Mouse (Mus musculus): ENCODE data around the gene Mapt. TPM values are rescaled to one million over a fixed set of nuclear protein-coding genes. Genes with fewer than 3 reads are reported as not detected.

Mapt gene
- polyA plus RNA-seq, 2 experiments = 1.8 to 2.6 TPM

GRCm38 (mm10) chr11:104278222-104278621 is 47.0 kb downstream of the Mapt start:
- Histone ChIP-seq H3K9ac (ENCODE audit: low read depth, low read length, severe bottlenecking) (no peak overlapping the region), H3K27me3 (ENCODE audit: control insufficient read depth, insufficient read depth, low read length) (no peaks in the 10 kb centered on the region), H3K27ac (replicated peaks; ENCODE audit: low read depth, low read length) (no peak overlapping the region), H3K9me3 (ENCODE audit: control insufficient read depth, low read length) (no peaks in the 10 kb centered on the region), H3K4me3 (replicated peaks; ENCODE audit: low read length) (0 out of 2 replicates have a peak overlapping the region, but pooled peaks have one; percentile 5), H3K4me1 (ENCODE audit: control insufficient read depth, insufficient read depth, low read length) (no peaks in the 10 kb centered on the region), H3K4me2 (replicated peaks; ENCODE audit: low read depth, low read length, severe bottlenecking) (peak overlapping the region; percentile 29; the same call in 1 of the 2 replicates), H3K36me3 (ENCODE audit: control insufficient read depth, insufficient read depth, low read length) (no peaks in the 10 kb centered on the region)
- ATAC-seq (ENCODE audit: low FRiP score, low read depth) = no peak
- DNase-seq (ENCODE audit: low spot score) = peak; percentile 29
- WGBS = 6% methylated on average over 19 of the region's 20 CpGs
- no peak for TF ChIP-seq POLR2A (IDR thresholded peaks at IDR 0.05; ENCODE audit: borderline replicate concordance, extremely low read depth, insufficient read depth, insufficient read length)

GRCm38 (mm10) chr11:104279049-104279448 is 47.9 kb downstream of the Mapt start:
- Histone ChIP-seq H3K4me1 (ENCODE audit: control insufficient read depth, insufficient read depth, low read length) (no peaks in the 10 kb centered on the region), H3K4me3 (replicated peaks; ENCODE audit: low read length) (no peak overlapping the region), H3K4me2 (replicated peaks; ENCODE audit: low read depth, low read length, severe bottlenecking) (no peak overlapping the region), H3K27me3 (ENCODE audit: control insufficient read depth, insufficient read depth, low read length) (no peaks in the 10 kb centered on the region), H3K36me3 (ENCODE audit: control insufficient read depth, insufficient read depth, low read length) (no peaks in the 10 kb centered on the region), H3K9me3 (ENCODE audit: control insufficient read depth, low read length) (no peaks in the 10 kb centered on the region), H3K9ac (ENCODE audit: low read depth, low read length, severe bottlenecking) (no peak overlapping the region), H3K27ac (replicated peaks; ENCODE audit: low read depth, low read length) (no peak overlapping the region)
- TF ChIP-seq POLR2A (IDR thresholded peaks at IDR 0.05; ENCODE audit: borderline replicate concordance, extremely low read depth, insufficient read depth, insufficient read length) = no peak
- no peak for ATAC-seq (ENCODE audit: low FRiP score, low read depth)
- WGBS = 59% methylated on average over 4 of the region's 4 CpGs
- no peak for DNase-seq (ENCODE audit: low spot score)

GRCm38 (mm10) chr11:104279538-104279937 is 48.3 kb downstream of the Mapt start:
- TF ChIP-seq POLR2A (IDR thresholded peaks at IDR 0.05; ENCODE audit: borderline replicate concordance, extremely low read depth, insufficient read depth, insufficient read length) = no peak
- no peak overlapping the region for H3K4me3 ChIP-seq (replicated peaks; ENCODE audit: low read length)
- H3K9me3 ChIP-seq (ENCODE audit: control insufficient read depth, low read length) = no peaks in the 10 kb centered on the region
- DNase-seq (ENCODE audit: low spot score) (no peak), ATAC-seq (ENCODE audit: low FRiP score, low read depth) (no peak)
- H3K36me3 ChIP-seq (ENCODE audit: control insufficient read depth, insufficient read depth, low read length) = no peaks in the 10 kb centered on the region
- no peaks in the 10 kb centered on the region for H3K27me3 ChIP-seq (ENCODE audit: control insufficient read depth, insufficient read depth, low read length)
- WGBS = 69% methylated on average over 3 of the region's 3 CpGs
- H3K9ac ChIP-seq (ENCODE audit: low read depth, low read length, severe bottlenecking) = no peak overlapping the region
- no peaks in the 10 kb centered on the region for H3K4me1 ChIP-seq (ENCODE audit: control insufficient read depth, insufficient read depth, low read length)
- H3K4me2 ChIP-seq (replicated peaks; ENCODE audit: low read depth, low read length, severe bottlenecking) = no peak overlapping the region
- H3K27ac ChIP-seq (replicated peaks; ENCODE audit: low read depth, low read length) = no peak overlapping the region

GRCm38 (mm10) chr11:104281501-104281900 is 50.3 kb downstream of the Mapt start:
- Histone ChIP-seq H3K36me3 (ENCODE audit: control insufficient read depth, insufficient read depth, low read length) (no peaks in the 10 kb centered on the region), H3K27ac (replicated peaks; ENCODE audit: low read depth, low read length) (no peak overlapping the region), H3K27me3 (ENCODE audit: control insufficient read depth, insufficient read depth, low read length) (no peaks in the 10 kb centered on the region), H3K9ac (ENCODE audit: low read depth, low read length, severe bottlenecking) (no peak overlapping the region), H3K4me1 (ENCODE audit: control insufficient read depth, insufficient read depth, low read length) (no peaks in the 10 kb centered on the region), H3K9me3 (ENCODE audit: control insufficient read depth, low read length) (no peaks in the 10 kb centered on the region), H3K4me3 (replicated peaks; ENCODE audit: low read length) (no peak overlapping the region), H3K4me2 (replicated peaks; ENCODE audit: low read depth, low read length, severe bottlenecking) (no peak overlapping the region)
- ATAC-seq (ENCODE audit: low FRiP score, low read depth) (no peak), DNase-seq (ENCODE audit: low spot score) (no peak)
- no peak for TF ChIP-seq POLR2A (IDR thresholded peaks at IDR 0.05; ENCODE audit: borderline replicate concordance, extremely low read depth, insufficient read depth, insufficient read length)
- 83% methylated on average over 5 of the region's 5 CpGs for WGBS

- Histone ChIP-seq H3K4me3 (replicated peaks; ENCODE audit: low read length) (no peak overlapping the region), H3K4me1 (ENCODE audit: control insufficient read depth, insufficient read depth, low read length) (peaks cover 5% of the 10 kb centered on the region; the same call in 1 of the 2 replicates), H3K9ac (ENCODE audit: low read depth, low read length, severe bottlenecking) (no peak overlapping the region), H3K27ac (replicated peaks; ENCODE audit: low read depth, low read length) (no peak overlapping the region), H3K4me2 (replicated peaks; ENCODE audit: low read depth, low read length, severe bottlenecking) (no peak overlapping the region), H3K36me3 (ENCODE audit: control insufficient read depth, insufficient read depth, low read length) (no peaks in the 10 kb centered on the region), H3K9me3 (ENCODE audit: control insufficient read depth, low read length) (no peaks in the 10 kb centered on the region), H3K27me3 (ENCODE audit: control insufficient read depth, insufficient read depth, low read length) (no peaks in the 10 kb centered on the region)
- DNase-seq (ENCODE audit: low spot score) (no peak), ATAC-seq (ENCODE audit: low FRiP score, low read depth) (no peak)
- no peak for TF ChIP-seq POLR2A (IDR thresholded peaks at IDR 0.05; ENCODE audit: borderline replicate concordance, extremely low read depth, insufficient read depth, insufficient read length)
- 93% methylated on average over 18 of the region's 18 CpGs for WGBS
Observed at GRCm38 (mm10) chr11:104287113-104287512, 55.9 kb downstream of the Mapt start.

- no peak for TF ChIP-seq POLR2A (IDR thresholded peaks at IDR 0.05; ENCODE audit: borderline replicate concordance, extremely low read depth, insufficient read depth, insufficient read length)
- H3K4me3 ChIP-seq (replicated peaks; ENCODE audit: low read length) = no peak overlapping the region
- no peak overlapping the region for H3K4me2 ChIP-seq (replicated peaks; ENCODE audit: low read depth, low read length, severe bottlenecking)
- peaks cover 5% of the 10 kb centered on the region; the same call in 1 of the 2 replicates for H3K4me1 ChIP-seq (ENCODE audit: control insufficient read depth, insufficient read depth, low read length)
- no peaks in the 10 kb centered on the region for H3K27me3 ChIP-seq (ENCODE audit: control insufficient read depth, insufficient read depth, low read length)
- H3K9me3 ChIP-seq (ENCODE audit: control insufficient read depth, low read length) = no peaks in the 10 kb centered on the region
- no peaks in the 10 kb centered on the region for H3K36me3 ChIP-seq (ENCODE audit: control insufficient read depth, insufficient read depth, low read length)
- WGBS = 47% methylated on average over 6 of the region's 6 CpGs
- DNase-seq (ENCODE audit: low spot score) = no peak
- no peak overlapping the region for H3K9ac ChIP-seq (ENCODE audit: low read depth, low read length, severe bottlenecking)
- H3K27ac ChIP-seq (replicated peaks; ENCODE audit: low read depth, low read length) = no peak overlapping the region
- ATAC-seq (ENCODE audit: low FRiP score, low read depth) = no peak
Observed at GRCm38 (mm10) chr11:104288835-104289198, 57.6 kb downstream of the Mapt start.

Measured in limb, embryonic 14.5 days (tissue).